Mouse (Mus musculus) small intestine, adult 2 months (tissue): ENCODE data around the gene Pld5. TPM values are rescaled to one million over a fixed set of nuclear protein-coding genes. Genes with fewer than 3 reads are reported as not detected.

Experiments
- H3K27ac ChIP-seq: fragments of 200-500 bp; 2 replicates; pipeline ENCODE4 v1.5.1; 2012; ENCODE audit warnings: low read depth, low read length, control low read depth, inconsistent platforms; ENCODE audit not compliant: insufficient read depth
- H3K27me3 ChIP-seq: fragments of 200-500 bp; 2 replicates; pipeline ENCODE4 v1.6.1; 2012; ENCODE audit warnings: mild to moderate bottlenecking, moderate library complexity, low read length, inconsistent platforms; ENCODE audit not compliant: control insufficient read depth, insufficient read depth
- H3K36me3 ChIP-seq: fragments of 200-500 bp; 2 replicates; pipeline ENCODE4 v1.6.1; 2012; ENCODE audit warnings: mild to moderate bottlenecking, low read length, control low read depth, inconsistent platforms; ENCODE audit not compliant: control insufficient read depth, insufficient read depth
- H3K4me1 ChIP-seq: fragments of 200-500 bp; 2 replicates; pipeline ENCODE4 v1.6.1; 2012; ENCODE audit warnings: low read length, inconsistent platforms, mixed read lengths; ENCODE audit not compliant: control insufficient read depth, insufficient read depth, insufficient read length
- H3K4me3 ChIP-seq: fragments of 200-500 bp; 2 replicates; pipeline ENCODE4 v1.5.1; 2012; ENCODE audit warnings: low read depth, mild to moderate bottlenecking, control low read depth, inconsistent platforms, low read length, moderate library complexity
- CTCF ChIP-seq: fragments of 200-500 bp; IDR thresholded peaks from 2 replicates; pipeline ENCODE4 v1.5.1; 2012; ENCODE audit warnings: low read depth, mild to moderate bottlenecking, control low read depth, inconsistent platforms, low read length, moderate library complexity, mixed read lengths; ENCODE audit not compliant: insufficient replicate concordance, insufficient read length; ENCODE audit errors: extremely low read depth
- POLR2A ChIP-seq: fragments of 200-500 bp; IDR thresholded peaks from 2 replicates; pipeline ENCODE4 v1.6.1; 2012; ENCODE audit warnings: low read depth, mild to moderate bottlenecking, control low read depth, inconsistent platforms, low read length, moderate library complexity
- WGBS: fragments of 180-500 bp; shearing (Covaris S2); methylation state at CpG from one replicate; pipeline ENCODE4 v1.1.7; 2018; 5-methylcytosine and 5-hydroxymethylcytosine counted together
- polyA plus RNA-seq: library from polyadenylated mRNA; depleted of rRNA; stranded (reverse); fragments of >200 nt; gene quantifications from 2 replicates; pipeline ENCODE4 v1.2.3, GENCODE M21; 2012

Pld5 gene
- polyA plus RNA-seq, 1 experiment = 0.11 TPM

- Histone ChIP-seq H3K36me3 (no peaks in the 10 kb centered on the region), H3K4me3 (no peak overlapping the region), H3K4me1 (no peaks in the 10 kb centered on the region), H3K27ac (no peak overlapping the region), H3K27me3 (no peaks in the 10 kb centered on the region)
- no peak for TF ChIP-seq POLR2A
- TF ChIP-seq CTCF = peak; percentile 40; the same call in 1 of the 2 replicates
- WGBS = 43% methylated on average over 7 of the region's 7 CpGs
Observed at GRCm38 (mm10) chr1:175923848-175924787, 351.0 kb downstream of the Pld5 start.

- H3K36me3 ChIP-seq = no peaks in the 10 kb centered on the region
- no peaks in the 10 kb centered on the region for H3K4me1 ChIP-seq
- no peaks in the 10 kb centered on the region for H3K27me3 ChIP-seq
- H3K27ac ChIP-seq = no peak overlapping the region
- WGBS = 85% methylated on average over 8 of the region's 8 CpGs
- TF ChIP-seq CTCF (no peak), POLR2A (no peak)
- no peak overlapping the region for H3K4me3 ChIP-seq
Observed at GRCm38 (mm10) chr1:175921091-175921490, 354.0 kb downstream of the Pld5 start.

- 76% methylated on average over 9 of the region's 9 CpGs for WGBS
- no peaks in the 10 kb centered on the region for H3K4me1 ChIP-seq
Observed at GRCm38 (mm10) chr1:175920029-175920428, 355.1 kb downstream of the Pld5 start, which contains the start of gene Gm38100. Gene Gm38100, plus strand, starts transcription at chr1:175920329.

GRCm38 (mm10) chr1:175913728-175914303 is 361.3 kb downstream of the Pld5 start:
- no peak overlapping the region for H3K4me3 ChIP-seq
- no peaks in the 10 kb centered on the region for H3K4me1 ChIP-seq
- H3K27ac ChIP-seq = no peak overlapping the region
- 44% methylated on average over 5 of the region's 5 CpGs for WGBS
- H3K36me3 ChIP-seq = no peaks in the 10 kb centered on the region
- H3K27me3 ChIP-seq = no peaks in the 10 kb centered on the region
- TF ChIP-seq POLR2A = no peak
- TF ChIP-seq CTCF = no peak

More at GRCm38 (mm10) chr1:175920029-175920428, 355.1 kb downstream of the Pld5 start, which contains the start of gene Gm38100:
- TF ChIP-seq CTCF = no peak
- TF ChIP-seq POLR2A = no peak
- no peaks in the 10 kb centered on the region for H3K36me3 ChIP-seq
- no peaks in the 10 kb centered on the region for H3K27me3 ChIP-seq
- H3K27ac ChIP-seq = no peak within 1 kb of the TSS
- H3K4me3 ChIP-seq = no peak within 1 kb of the TSS
